Mouse (Mus musculus): ENCODE data around the gene BC067074.

GRCm38 (mm10) chr13:113377631-113378030 is 84.7 kb downstream of the BC067074 start:
- no peak for TF ChIP-seq RCOR1 (IDR thresholded peaks at IDR 0.05; ENCODE audit: low read depth, low read length)
- TF ChIP-seq ZC3H11A (IDR thresholded peaks at IDR 0.05; ENCODE audit: low read depth, low read length), result no peak
- TF ChIP-seq EP300 (IDR thresholded peaks at IDR 0.05; ENCODE audit: low read depth in 1 of 2, low read length in 2 of 2), result no peak
- TF ChIP-seq TAL1 (IDR thresholded peaks at IDR 0.05; ENCODE audit: low read length), result no peak
- no peak for TF ChIP-seq MAX (IDR thresholded peaks at IDR 0.05; ENCODE audit: low read length)
- TF ChIP-seq CTCF (IDR thresholded peaks at IDR 0.05 in 2 of 3, conservative IDR thresholded peaks at IDR 0.05 in 1 of 3; ENCODE audit: control insufficient read depth in 1 of 3, insufficient read depth in 1 of 3, low read depth in 2 of 3, low read length in 3 of 3, poor library complexity in 1 of 3, severe bottlenecking in 1 of 3), result no peak
- TF ChIP-seq POLR2A (IDR thresholded peaks at IDR 0.05; ENCODE audit: control insufficient read depth in 1 of 2, insufficient read depth in 1 of 2, low read depth in 1 of 2, low read length in 2 of 2, poor library complexity in 1 of 2), result no peak
